Mouse (Mus musculus): ENCODE results near the gene Sirt5. TPM values are rescaled to one million over a fixed set of nuclear protein-coding genes. Genes with fewer than 3 reads are reported as not detected.
A peak's percentile ranks its signal among the peaks of the same experiment; 100 is the strongest.

Sirt5 gene
- polyA plus RNA-seq, 1 experiment from 2014 or later, result 21.5 TPM

DNA sequence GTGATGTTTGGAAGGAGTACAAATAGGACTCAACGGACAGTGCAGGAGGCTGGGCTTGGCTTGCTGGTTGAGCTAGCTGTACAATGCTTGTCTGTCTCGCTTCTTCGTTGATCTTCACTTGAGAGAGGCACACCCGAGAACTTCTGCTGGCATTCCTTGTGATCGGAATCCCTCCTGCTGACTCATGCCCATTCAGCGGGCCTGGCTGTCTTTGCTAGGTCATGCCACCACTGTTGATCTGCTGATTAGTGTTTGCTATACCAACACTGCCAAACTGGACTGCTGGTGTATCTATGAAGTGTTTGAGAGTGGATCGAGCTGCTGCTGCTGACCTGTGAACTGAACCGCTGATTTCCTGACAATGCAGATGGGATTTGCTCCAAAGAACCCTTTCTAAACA, 15.9 kb upstream of the Sirt5 start:
- Histone ChIP-seq H3K27me3 (no peaks in the 10 kb centered on the region), H3K4me3 (replicated peaks) (no peak overlapping the region), H3K9me3 (replicated peaks) (no peaks in the 10 kb centered on the region), H3K36me3 (no peaks in the 10 kb centered on the region), H3K4me1 (no peaks in the 10 kb centered on the region), H3K4me2 (no peak overlapping the region), H3K9ac (no peak overlapping the region), H3K27ac (no peak overlapping the region)
- 88% methylated on average over 8 of the region's 8 CpGs for WGBS
- no peak for ATAC-seq (replicated peaks; ENCODE audit: low FRiP score)

DNA sequence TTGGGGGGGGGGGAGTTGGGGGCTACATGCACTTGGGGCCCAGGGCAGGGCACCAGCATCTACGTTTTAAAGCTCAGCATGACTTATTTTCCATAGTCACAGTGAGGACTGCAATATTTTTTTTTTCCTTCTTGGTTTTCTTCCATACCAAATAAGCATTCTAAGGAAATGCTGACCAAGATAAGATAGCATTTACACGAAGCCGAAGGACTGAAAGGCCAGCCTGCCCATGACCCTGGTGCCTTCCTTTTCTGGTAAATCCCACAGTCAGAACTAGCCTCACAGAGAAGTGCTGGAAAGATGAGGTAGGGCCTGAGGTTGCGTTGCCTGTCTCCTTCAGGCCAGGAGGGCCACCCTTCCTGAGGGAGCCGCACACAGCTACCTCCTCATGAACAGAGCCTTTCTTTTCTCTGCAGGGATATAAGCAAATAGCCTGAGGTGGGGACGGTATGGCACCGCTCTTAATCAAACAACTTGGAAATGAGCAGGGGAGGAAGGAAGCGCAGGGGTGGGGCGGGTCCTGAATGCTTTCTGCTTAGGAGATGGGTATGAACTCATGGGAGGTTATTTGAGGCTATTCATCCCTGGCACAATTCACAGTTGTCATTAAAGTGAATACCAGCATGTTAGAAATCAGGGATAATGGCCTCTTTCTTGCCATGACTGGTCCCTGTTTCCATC, 14.7 kb upstream of the Sirt5 start:
- 70% methylated on average over 9 of the region's 9 CpGs for WGBS
- Histone ChIP-seq H3K9me3 (replicated peaks) (no peaks in the 10 kb centered on the region), H3K36me3 (no peaks in the 10 kb centered on the region), H3K4me2 (no peak overlapping the region), H3K9ac (no peak overlapping the region), H3K4me1 (0 out of 2 replicates have a peak, but pooled peaks cover 4% of the 10 kb centered on the region), H3K4me3 (replicated peaks) (no peak overlapping the region), H3K27me3 (no peaks in the 10 kb centered on the region), H3K27ac (no peak overlapping the region)
- no peak for ATAC-seq (replicated peaks; ENCODE audit: low FRiP score)

DNA sequence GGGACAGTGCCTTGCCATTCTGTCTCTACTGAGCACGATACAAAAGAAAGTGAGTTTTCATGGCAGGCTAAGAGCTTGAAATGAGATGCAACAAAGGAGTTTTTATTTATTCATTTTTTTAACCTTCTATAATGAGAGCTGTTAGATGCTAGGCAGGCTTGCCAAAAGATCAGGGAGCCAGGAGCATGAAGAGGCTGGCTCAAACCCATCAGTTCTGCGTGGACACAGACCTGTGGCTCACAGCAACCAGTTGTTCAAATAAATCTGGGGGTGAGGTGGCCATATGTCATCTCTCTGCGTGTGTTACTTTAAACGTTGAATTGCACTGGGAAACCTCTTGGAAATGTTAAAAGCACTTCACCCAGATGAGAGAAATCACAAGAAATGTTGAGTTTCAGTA, 11.9 kb upstream of the Sirt5 start:
- no peaks in the 10 kb centered on the region for H3K36me3 ChIP-seq
- no peak overlapping the region for H3K27ac ChIP-seq
- no peak overlapping the region for H3K9ac ChIP-seq
- no peak for ATAC-seq (replicated peaks; ENCODE audit: low FRiP score)
- H3K27me3 ChIP-seq, result no peaks in the 10 kb centered on the region
- no peak overlapping the region for H3K4me3 ChIP-seq (replicated peaks)
- H3K9me3 ChIP-seq (replicated peaks), result no peaks in the 10 kb centered on the region
- 63% methylated on average over 4 of the region's 4 CpGs for WGBS
- H3K4me2 ChIP-seq, result no peak overlapping the region
- 0 out of 2 replicates have a peak, but pooled peaks cover 4% of the 10 kb centered on the region for H3K4me1 ChIP-seq

DNA sequence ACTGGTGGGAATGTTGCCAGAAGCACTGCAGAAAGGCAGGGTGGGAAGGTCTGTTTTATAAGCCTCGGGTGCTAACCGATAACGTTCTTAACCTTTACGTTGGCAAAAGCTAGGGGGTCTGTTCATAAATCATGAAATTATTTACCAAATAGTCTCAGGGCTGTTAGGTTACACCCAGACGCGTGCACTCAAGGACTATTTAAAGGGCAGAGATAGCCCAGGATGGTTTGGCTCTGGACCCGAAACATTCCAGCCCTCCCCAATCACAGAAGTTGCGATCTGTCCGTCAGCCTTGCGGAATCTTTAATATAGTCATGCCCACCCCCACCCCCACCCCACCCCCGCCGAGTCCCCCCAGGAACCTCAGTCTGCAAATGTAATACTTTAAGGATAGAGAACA, 10.9 kb upstream of the Sirt5 start:
- WGBS, result 57% methylated on average over 12 of the region's 12 CpGs
- ATAC-seq (replicated peaks; ENCODE audit: low FRiP score), result no peak

DNA sequence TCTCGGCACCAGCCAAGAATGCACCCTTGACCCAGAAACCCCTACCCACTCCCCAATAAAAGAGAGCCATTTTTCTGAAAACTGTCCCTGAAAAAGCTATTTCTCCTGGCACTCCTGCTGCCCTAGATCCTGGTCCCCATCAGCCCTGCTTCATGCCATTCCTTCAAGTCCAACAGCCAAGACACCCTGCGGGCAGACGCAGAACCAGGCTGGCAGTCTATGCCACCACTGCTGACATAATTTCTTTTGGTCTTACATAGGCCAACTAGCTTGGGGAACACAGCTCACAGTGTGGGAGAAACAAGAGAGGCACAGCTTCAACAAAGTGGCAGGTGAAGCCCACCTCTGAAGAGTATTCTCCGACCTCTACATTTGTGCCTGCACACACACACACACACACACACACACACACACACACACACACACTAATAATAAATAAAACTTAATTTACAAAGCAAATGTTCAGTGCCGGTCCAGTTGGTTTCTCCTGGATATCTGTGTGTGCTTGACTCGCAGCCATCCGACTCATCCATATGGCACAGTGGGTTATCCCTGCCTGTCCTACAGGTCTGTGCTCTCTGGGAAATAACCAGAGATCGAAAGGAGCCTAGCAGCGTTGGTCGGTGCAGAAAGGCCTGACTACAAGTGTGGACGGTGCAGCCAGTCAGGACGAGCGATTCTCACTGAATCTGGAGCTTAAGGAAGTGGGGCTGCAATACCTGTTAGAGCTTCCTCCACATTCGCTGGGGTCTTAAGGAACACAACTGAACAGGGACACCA, 8.8 kb upstream of the Sirt5 start:
- Histone ChIP-seq H3K4me3 (replicated peaks) (no peak overlapping the region), H3K4me2 (no peak overlapping the region), H3K9ac (no peak overlapping the region), H3K4me1 (0 out of 2 replicates have a peak, but pooled peaks cover 4% of the 10 kb centered on the region), H3K27me3 (no peaks in the 10 kb centered on the region), H3K9me3 (replicated peaks) (no peaks in the 10 kb centered on the region), H3K36me3 (no peaks in the 10 kb centered on the region), H3K27ac (no peak overlapping the region)
- ATAC-seq (replicated peaks; ENCODE audit: low FRiP score), result no peak
- 92% methylated on average over 14 of the region's 14 CpGs for WGBS

More for the DNA sequence above, 10.9 kb upstream of the Sirt5 start:
- Histone ChIP-seq H3K4me3 (replicated peaks) (no peak overlapping the region), H3K27me3 (no peaks in the 10 kb centered on the region), H3K4me1 (0 out of 2 replicates have a peak, but pooled peaks cover 4% of the 10 kb centered on the region), H3K27ac (no peak overlapping the region), H3K9ac (no peak overlapping the region), H3K4me2 (no peak overlapping the region), H3K36me3 (no peaks in the 10 kb centered on the region), H3K9me3 (replicated peaks) (no peaks in the 10 kb centered on the region)

DNA sequence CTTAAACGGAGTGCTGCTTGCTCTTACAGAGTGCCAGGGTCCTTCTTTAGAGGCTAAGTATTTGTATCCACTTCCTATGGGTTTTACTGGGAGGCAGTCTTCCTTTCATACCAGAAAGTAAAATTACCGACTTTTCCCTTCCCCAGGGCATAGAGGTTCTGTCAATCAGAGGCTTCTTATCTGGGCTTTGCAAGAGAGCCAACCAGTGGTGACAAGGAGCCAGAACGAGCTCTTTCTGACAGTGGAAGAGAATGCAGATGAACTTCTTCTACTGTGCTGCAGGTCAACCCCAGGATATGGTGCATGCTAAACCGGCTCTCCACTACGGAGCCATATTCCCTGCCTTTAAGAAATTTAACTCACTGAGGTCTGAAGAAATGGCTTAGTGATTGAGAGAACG, 4.8 kb upstream of the Sirt5 start:
- ATAC-seq (replicated peaks; ENCODE audit: low FRiP score), result no peak
- peaks cover 8% of the 10 kb centered on the region for H3K4me1 ChIP-seq
- 67% methylated on average over 6 of the region's 6 CpGs for WGBS
- H3K9ac ChIP-seq, result no peak overlapping the region
- H3K4me2 ChIP-seq, result no peak overlapping the region
- no peaks in the 10 kb centered on the region for H3K9me3 ChIP-seq (replicated peaks)
- no peaks in the 10 kb centered on the region for H3K36me3 ChIP-seq
- no peaks in the 10 kb centered on the region for H3K27me3 ChIP-seq
- no peak overlapping the region for H3K4me3 ChIP-seq (replicated peaks)
- H3K27ac ChIP-seq, result no peak overlapping the region

DNA sequence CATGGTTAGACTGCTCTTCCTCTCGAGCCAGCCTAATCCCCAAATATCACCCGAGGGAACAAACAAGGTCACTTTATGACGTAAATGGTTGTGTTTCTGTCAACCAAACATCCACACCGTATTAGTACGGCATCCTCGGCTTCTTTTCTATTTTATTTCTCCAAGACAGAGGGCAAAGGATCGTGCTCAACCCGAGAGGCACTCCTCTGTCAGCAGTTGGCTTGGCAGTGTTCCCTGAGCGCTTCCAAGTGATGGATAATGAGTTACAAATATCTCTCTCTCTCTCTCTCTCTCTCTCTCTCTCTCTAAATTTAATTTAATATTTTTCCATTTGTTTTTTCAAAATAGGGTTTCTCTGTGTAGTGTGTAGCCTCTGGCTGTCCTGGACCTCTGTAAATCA, 2.9 kb upstream of the Sirt5 start:
- no peak overlapping the region for H3K27ac ChIP-seq
- 63% methylated on average over 9 of the region's 9 CpGs for WGBS
- no peak overlapping the region for H3K4me2 ChIP-seq
- no peaks in the 10 kb centered on the region for H3K36me3 ChIP-seq
- no peak overlapping the region for H3K4me3 ChIP-seq (replicated peaks)
- peaks cover 13% of the 10 kb centered on the region for H3K4me1 ChIP-seq
- no peak overlapping the region for H3K9ac ChIP-seq
- no peak for ATAC-seq (replicated peaks; ENCODE audit: low FRiP score)
- no peaks in the 10 kb centered on the region for H3K9me3 ChIP-seq (replicated peaks)
- no peaks in the 10 kb centered on the region for H3K27me3 ChIP-seq

DNA sequence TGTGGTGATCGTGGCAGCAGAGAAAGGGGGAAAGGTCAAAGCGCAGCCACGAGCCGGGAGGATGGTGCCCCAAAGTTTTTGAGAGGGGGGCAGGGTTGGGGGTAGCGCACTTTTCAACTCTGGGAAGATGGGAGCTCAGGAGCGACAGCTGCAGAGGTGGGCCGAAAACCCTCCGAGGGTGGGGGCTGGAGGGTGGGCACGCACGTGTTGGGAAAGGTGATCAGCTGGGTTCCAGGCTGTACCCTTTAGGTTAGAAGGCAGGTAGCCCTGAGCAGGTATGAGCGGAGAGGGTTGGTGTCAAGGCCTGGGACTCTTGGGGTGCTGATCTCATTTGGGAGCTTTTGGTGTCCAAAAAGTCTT, 509 bp downstream of the Sirt5 start:
- H3K4me3 ChIP-seq (replicated peaks), result peak overlapping the region; percentile 66
- peak overlapping the region; percentile 87 for H3K4me2 ChIP-seq
- peak overlapping the region; percentile 73 for H3K27ac ChIP-seq
- peak overlapping the region; percentile 68 for H3K9ac ChIP-seq
- ATAC-seq (replicated peaks; ENCODE audit: low FRiP score), result peak; percentile 59; the same call in 1 of the 2 replicates
- 6% methylated on average over 11 of the region's 11 CpGs for WGBS
- H3K36me3 ChIP-seq, result peaks cover 4% of the 10 kb centered on the region
- H3K9me3 ChIP-seq (replicated peaks), result no peaks in the 10 kb centered on the region
- H3K27me3 ChIP-seq, result no peaks in the 10 kb centered on the region
- H3K4me1 ChIP-seq, result peaks cover 13% of the 10 kb centered on the region

DNA sequence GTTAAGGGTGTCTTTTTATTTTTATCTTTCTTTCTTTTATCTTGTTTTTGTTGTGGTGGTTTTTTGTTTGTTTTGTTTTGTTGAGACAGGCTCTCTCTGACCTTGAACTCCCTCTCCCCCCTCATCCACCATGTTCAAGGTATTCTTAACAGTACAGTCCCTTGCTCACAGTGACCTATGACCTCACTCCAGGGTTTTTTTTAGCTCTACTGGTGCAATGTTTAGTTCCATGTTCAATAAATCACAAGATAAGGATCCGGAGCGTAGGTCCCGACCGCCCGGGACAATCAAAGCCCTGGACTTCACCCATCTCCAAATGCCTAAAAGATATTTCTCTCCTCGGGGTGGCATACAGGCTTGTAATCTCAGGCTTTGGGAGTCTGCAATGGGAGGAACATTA, 4.8 kb downstream of the Sirt5 start:
- no peak for ATAC-seq (replicated peaks; ENCODE audit: low FRiP score)
- no peak overlapping the region for H3K4me2 ChIP-seq

DNA sequence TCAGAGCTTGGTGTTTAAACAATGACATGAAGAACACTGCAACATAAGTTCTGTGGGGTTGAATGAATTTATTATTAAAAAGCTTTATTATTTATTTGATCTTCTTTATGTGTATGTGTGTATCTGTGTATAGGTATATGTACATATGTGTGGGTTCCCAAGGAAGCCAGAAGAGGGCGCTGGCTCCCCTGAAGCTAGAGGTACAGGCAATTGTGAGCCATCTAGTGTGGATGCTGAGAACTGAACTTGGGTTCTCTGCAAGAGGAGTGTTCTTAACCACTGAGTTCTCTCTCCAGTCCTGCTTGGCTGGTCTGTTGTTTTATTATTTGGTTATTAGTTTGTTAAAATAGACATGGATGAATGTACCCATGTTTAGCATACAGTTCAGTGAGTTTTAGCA, 7.6 kb downstream of the Sirt5 start:
- Histone ChIP-seq H3K27ac (no peak overlapping the region), H3K4me1 (0 out of 2 replicates have a peak, but pooled peaks cover 3% of the 10 kb centered on the region), H3K4me3 (replicated peaks) (no peak overlapping the region), H3K9me3 (replicated peaks) (no peaks in the 10 kb centered on the region), H3K27me3 (no peaks in the 10 kb centered on the region), H3K4me2 (no peak overlapping the region), H3K36me3 (peaks cover 40% of the 10 kb centered on the region), H3K9ac (no peak overlapping the region)
- 87% methylated on average over 1 of the region's 1 CpGs for WGBS
- no peak for ATAC-seq (replicated peaks; ENCODE audit: low FRiP score)

More for the DNA sequence above, 4.8 kb downstream of the Sirt5 start:
- no peak overlapping the region for H3K27ac ChIP-seq
- peaks cover 12% of the 10 kb centered on the region for H3K4me1 ChIP-seq
- peaks cover 26% of the 10 kb centered on the region for H3K36me3 ChIP-seq
- 67% methylated on average over 6 of the region's 6 CpGs for WGBS
- H3K4me3 ChIP-seq (replicated peaks), result no peak overlapping the region
- no peaks in the 10 kb centered on the region for H3K27me3 ChIP-seq
- no peaks in the 10 kb centered on the region for H3K9me3 ChIP-seq (replicated peaks)
- no peak overlapping the region for H3K9ac ChIP-seq

DNA sequence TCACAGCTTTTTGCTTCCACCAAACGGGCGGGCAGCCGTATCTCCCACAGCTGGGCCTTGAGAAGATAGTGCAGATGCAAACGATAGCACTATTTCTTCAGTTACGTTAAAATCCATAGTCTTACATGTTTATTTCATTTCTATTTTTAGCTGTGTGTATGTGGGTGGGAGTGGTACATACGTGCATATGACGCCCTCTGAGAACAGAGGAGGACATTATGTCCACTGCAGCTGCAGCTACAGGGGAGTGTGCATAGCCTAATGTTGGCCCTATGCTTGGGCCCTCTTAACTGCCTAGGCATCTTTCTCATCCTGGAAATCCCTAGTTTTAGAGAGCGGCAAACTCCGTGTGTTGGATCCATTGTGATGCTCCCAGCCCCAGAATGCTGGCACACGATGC, 8.9 kb downstream of the Sirt5 start:
- Histone ChIP-seq H3K9me3 (replicated peaks) (no peaks in the 10 kb centered on the region), H3K9ac (no peak overlapping the region), H3K4me2 (no peak overlapping the region), H3K36me3 (peaks cover 44% of the 10 kb centered on the region), H3K27ac (no peak overlapping the region), H3K27me3 (no peaks in the 10 kb centered on the region), H3K4me1 (0 out of 2 replicates have a peak, but pooled peaks cover 3% of the 10 kb centered on the region), H3K4me3 (replicated peaks) (no peak overlapping the region)
- WGBS, result 85% methylated on average over 10 of the region's 10 CpGs
- ATAC-seq (replicated peaks; ENCODE audit: low FRiP score), result no peak

DNA sequence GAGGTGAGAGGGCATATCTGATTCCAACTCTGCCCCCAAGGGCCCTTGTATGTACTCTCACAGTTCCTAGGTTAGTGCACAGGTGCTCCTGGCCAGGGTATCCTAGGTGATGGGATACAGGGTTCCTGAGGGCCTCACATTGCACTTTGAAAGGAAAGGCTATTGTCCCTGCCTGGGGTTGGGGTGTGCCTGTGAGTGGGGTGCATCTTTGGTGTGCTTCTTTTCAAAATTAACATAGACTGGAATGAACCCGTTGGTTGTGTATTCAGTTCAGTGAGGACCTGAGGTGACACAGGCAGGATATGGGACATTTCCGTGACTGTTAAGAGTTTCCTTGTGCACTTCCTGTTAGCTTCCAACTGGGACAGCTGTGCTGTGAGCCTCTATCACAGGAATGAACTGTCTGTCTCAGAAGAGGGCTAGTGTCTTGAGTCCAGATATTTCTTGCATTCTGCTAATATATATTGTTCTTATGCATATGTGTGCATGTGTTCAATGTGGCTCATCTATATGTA, 9.7 kb downstream of the Sirt5 start:
- Histone ChIP-seq H3K4me1 (0 out of 2 replicates have a peak, but pooled peaks cover 3% of the 10 kb centered on the region), H3K4me2 (no peak overlapping the region), H3K27ac (no peak overlapping the region), H3K27me3 (no peaks in the 10 kb centered on the region), H3K9ac (no peak overlapping the region), H3K9me3 (replicated peaks) (no peaks in the 10 kb centered on the region), H3K4me3 (replicated peaks) (no peak overlapping the region), H3K36me3 (peaks cover 44% of the 10 kb centered on the region)
- ATAC-seq (replicated peaks; ENCODE audit: low FRiP score), result no peak
- WGBS, result 65% methylated on average over 2 of the region's 2 CpGs
